Mouse (Mus musculus) intestine, postnatal 0 days (tissue): Measurements from ENCODE around the gene Sec22c. TPM values are rescaled to one million over a fixed set of nuclear protein-coding genes. Genes with fewer than 3 reads are reported as not detected.
A peak's percentile ranks its signal among the peaks of the same experiment; 100 is the strongest.

ENCODE experiments used
- ATAC-seq: fragments of 200-750 bp; cut with Nextera tagmentation; 2 replicates; pipeline ENCODE4 v1.8.0; 2017; ENCODE audit warnings: mild to moderate bottlenecking, moderate TSS enrichment, moderate library complexity
- H3K27ac ChIP-seq: fragments of 300-500 bp; sonication (generic); 2 replicates; pipeline ENCODE4 v1.5.1; 2014; ENCODE audit warnings: mild to moderate bottlenecking, low read depth, low read length, moderate library complexity
- H3K27me3 ChIP-seq: fragments of 300-500 bp; sonication (generic); replicated peaks from 2 replicates; pipeline ENCODE4 v1.6.1; 2014; ENCODE audit warnings: low read length, mixed read lengths; ENCODE audit not compliant: control insufficient read depth, insufficient read depth
- H3K36me3 ChIP-seq: fragments of 300-500 bp; sonication (generic); 2 replicates; pipeline ENCODE4 v1.6.1; 2014; ENCODE audit warnings: mild to moderate bottlenecking, moderate library complexity; ENCODE audit not compliant: control insufficient read depth, insufficient read depth
- H3K4me1 ChIP-seq: fragments of 300-500 bp; sonication (generic); replicated peaks from 2 replicates; pipeline ENCODE4 v1.6.1; 2014; ENCODE audit warnings: antibody characterized with exemption, low read length, mixed read lengths; ENCODE audit not compliant: control insufficient read depth, insufficient read depth
- H3K4me2 ChIP-seq: fragments of 300-500 bp; sonication (generic); replicated peaks from 2 replicates; pipeline ENCODE4 v1.6.1; 2014; ENCODE audit warnings: low read depth, mild to moderate bottlenecking, moderate library complexity
- H3K4me3 ChIP-seq: fragments of 300-500 bp; sonication (generic); 2 replicates; pipeline ENCODE4 v1.5.1; 2014; ENCODE audit warnings: low read depth, low read length
- H3K9ac ChIP-seq: fragments of 300-500 bp; sonication (generic); 2 replicates; pipeline ENCODE4 v1.6.1; 2014; ENCODE audit warnings: mild to moderate bottlenecking, low read depth, low read length
- H3K9me3 ChIP-seq: fragments of 300-500 bp; sonication (generic); 2 replicates; pipeline ENCODE4 v1.6.1; 2016; ENCODE audit warnings: mixed run types; ENCODE audit not compliant: control insufficient read depth
- CTCF ChIP-seq: sonication (generic); IDR thresholded peaks from 2 replicates; pipeline ENCODE4 v1.5.1; 2016; ENCODE audit warnings: low read depth, mild to moderate bottlenecking, control low read depth, antibody characterized with exemption, moderate library complexity
- WGBS: fragments of 180-500 bp; shearing (Covaris S2); extraction: QIAGEN DNeasy Blood & Tissue Kit; methylation state at CpG from one replicate; pipeline ENCODE4 v1.1.7; 2014; 5-methylcytosine and 5-hydroxymethylcytosine counted together
- polyA plus RNA-seq: library from polyadenylated mRNA; unstranded; fragments of >200 nt; fragmentation: Nextera tagmentation; extraction: Ambion mirVana; gene quantifications from 2 replicates; pipeline ENCODE4 v1.2.1, GENCODE M21; 2015

Sec22c gene
- polyA plus RNA-seq, result 42.4 and 47.8 TPM in 2 replicates

- H3K4me2 ChIP-seq, result peak within 1 kb of the TSS; percentile 75
- no peaks in the 10 kb centered on the region for H3K9me3 ChIP-seq
- under 1% methylated on average over 58 of the region's 69 CpGs for WGBS
- TF ChIP-seq CTCF, result peak; percentile 42
- peak within 1 kb of the TSS; percentile 97 for H3K27ac ChIP-seq
- peak; percentile 95 for ATAC-seq
- no peaks in the 10 kb centered on the region for H3K27me3 ChIP-seq
- 0 out of 2 replicates have a peak, but pooled peaks cover 4% of the 10 kb centered on the region for H3K36me3 ChIP-seq
- peaks cover 10% of the 10 kb centered on the region; the same call in 1 of the 2 replicates for H3K4me1 ChIP-seq
- peak within 1 kb of the TSS; percentile 71 for H3K4me3 ChIP-seq
- H3K9ac ChIP-seq, result peak within 1 kb of the TSS; percentile 70
These were observed at the start of gene Sec22c for GRCm38 (mm10) chr9:121704646-121705625. Gene Sec22c (minus strand): TSS chr9:121705490.

GRCm38 (mm10) chr9:121754624-121755023, 49.3 kb upstream of the Sec22c start:
- WGBS, result 87% methylated on average over 3 of the region's 3 CpGs
- Histone ChIP-seq H3K27ac (no peak overlapping the region), H3K27me3 (no peaks in the 10 kb centered on the region), H3K36me3 (peaks cover 64% of the 10 kb centered on the region), H3K4me1 (no peaks in the 10 kb centered on the region), H3K4me2 (no peak overlapping the region), H3K9ac (no peak overlapping the region), H3K9me3 (no peaks in the 10 kb centered on the region), H3K4me3 (no peak overlapping the region)
- ATAC-seq, result no peak
- no peak for TF ChIP-seq CTCF

DNA sequence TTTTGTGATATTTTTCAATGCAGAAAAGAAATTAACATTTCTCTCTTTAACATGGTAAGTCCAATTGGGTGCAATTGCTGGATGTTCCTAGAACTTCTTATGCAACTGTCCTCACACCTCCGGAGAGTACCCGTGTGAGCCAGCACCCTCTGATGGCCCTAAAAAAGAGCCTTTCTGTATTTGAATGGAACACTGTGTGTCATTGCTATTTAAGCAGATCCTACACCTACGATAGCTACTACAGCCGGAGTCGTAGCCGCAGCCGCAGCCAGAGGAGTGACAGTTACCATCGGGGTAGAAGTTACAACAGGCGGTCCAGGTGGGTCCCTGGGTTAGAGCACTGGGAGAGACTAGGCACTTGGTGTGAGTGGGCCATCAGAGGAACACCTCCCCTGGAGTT, 47.5 kb upstream of the Sec22c start:
- no peaks in the 10 kb centered on the region for H3K9me3 ChIP-seq
- H3K4me3 ChIP-seq, result no peak overlapping the region
- H3K27me3 ChIP-seq, result no peaks in the 10 kb centered on the region
- H3K4me1 ChIP-seq, result no peaks in the 10 kb centered on the region
- H3K27ac ChIP-seq, result no peak overlapping the region
- H3K36me3 ChIP-seq, result peaks cover 83% of the 10 kb centered on the region
- H3K9ac ChIP-seq, result no peak overlapping the region
- ATAC-seq, result no peak
- H3K4me2 ChIP-seq, result no peak overlapping the region
- WGBS, result 97% methylated on average over 9 of the region's 9 CpGs
- no peak for TF ChIP-seq CTCF

GRCm38 (mm10) chr9:121744051-121744450, 38.8 kb upstream of the Sec22c start:
- Histone ChIP-seq H3K4me2 (no peak overlapping the region), H3K36me3 (peaks cover 74% of the 10 kb centered on the region), H3K27ac (0 out of 2 replicates have a peak overlapping the region, but pooled peaks have one; percentile 36), H3K4me1 (no peaks in the 10 kb centered on the region), H3K4me3 (no peak overlapping the region), H3K9me3 (no peaks in the 10 kb centered on the region), H3K9ac (no peak overlapping the region), H3K27me3 (no peaks in the 10 kb centered on the region)
- no peak for TF ChIP-seq CTCF
- no peak for ATAC-seq
- 85% methylated on average over 8 of the region's 8 CpGs for WGBS

DNA sequence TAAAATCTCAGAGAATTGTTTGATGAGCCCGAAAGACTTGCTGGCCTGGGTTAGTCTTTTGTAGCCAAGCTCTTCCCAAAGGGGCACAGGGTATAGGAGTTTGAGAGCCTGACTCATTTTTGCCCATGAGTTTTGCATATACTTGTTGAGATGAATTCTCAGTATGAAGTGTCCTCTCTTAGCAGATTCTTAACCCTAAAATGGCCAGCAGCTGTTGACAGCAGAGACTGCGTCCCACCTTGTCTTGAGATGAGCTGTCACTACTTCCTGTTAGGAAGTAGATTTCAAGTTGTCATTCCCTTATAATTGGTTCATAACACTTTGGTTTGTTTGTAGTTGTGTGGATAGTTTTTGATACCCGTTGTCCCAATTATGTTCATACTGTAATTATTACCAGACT, 35.9 kb upstream of the Sec22c start:
- H3K27me3 ChIP-seq, result no peaks in the 10 kb centered on the region
- no peak for ATAC-seq
- H3K9me3 ChIP-seq, result no peaks in the 10 kb centered on the region
- H3K4me2 ChIP-seq, result no peak overlapping the region
- peaks cover 49% of the 10 kb centered on the region for H3K36me3 ChIP-seq
- 93% methylated on average over 3 of the region's 3 CpGs for WGBS
- H3K27ac ChIP-seq, result no peak overlapping the region
- H3K4me3 ChIP-seq, result no peak overlapping the region
- TF ChIP-seq CTCF, result no peak
- H3K9ac ChIP-seq, result no peak overlapping the region
- H3K4me1 ChIP-seq, result no peaks in the 10 kb centered on the region

DNA sequence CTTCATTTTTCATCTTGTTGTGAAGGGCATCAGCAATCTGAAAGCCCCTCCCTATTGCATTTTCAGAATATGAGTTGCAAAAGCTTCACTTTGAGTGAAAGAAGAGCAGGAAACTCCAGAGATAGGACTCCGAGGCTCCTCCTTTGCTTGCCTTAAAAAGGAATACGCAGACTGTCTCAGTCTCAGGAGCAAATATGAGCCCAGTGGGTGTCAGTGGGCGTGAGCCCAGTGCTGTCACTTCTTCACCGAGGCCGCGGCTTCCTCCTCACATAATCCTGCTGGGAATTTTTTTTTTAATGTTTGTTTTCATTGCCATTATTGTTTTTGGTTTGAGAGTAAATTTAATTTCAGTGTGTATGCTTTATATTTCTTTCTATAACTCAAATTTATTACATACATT, 35.2 kb upstream of the Sec22c start:
- H3K27me3 ChIP-seq, result no peaks in the 10 kb centered on the region
- WGBS, result 90% methylated on average over 6 of the region's 6 CpGs
- no peak for TF ChIP-seq CTCF
- no peak overlapping the region for H3K4me2 ChIP-seq
- H3K27ac ChIP-seq, result no peak overlapping the region
- peaks cover 45% of the 10 kb centered on the region for H3K36me3 ChIP-seq
- ATAC-seq, result no peak
- no peaks in the 10 kb centered on the region for H3K4me1 ChIP-seq
- no peak overlapping the region for H3K4me3 ChIP-seq
- no peak overlapping the region for H3K9ac ChIP-seq
- no peaks in the 10 kb centered on the region for H3K9me3 ChIP-seq
